Mouse (Mus musculus) spleen, adult 12 weeks (tissue): Measurements from ENCODE around the gene Tpsg1.

Experiments used
- DNase-seq: peaks from one replicate; pipeline ENCODE4 v3.0.0; 2022; ENCODE audit warnings: low spot score

Gene Tpsg1

DNA sequence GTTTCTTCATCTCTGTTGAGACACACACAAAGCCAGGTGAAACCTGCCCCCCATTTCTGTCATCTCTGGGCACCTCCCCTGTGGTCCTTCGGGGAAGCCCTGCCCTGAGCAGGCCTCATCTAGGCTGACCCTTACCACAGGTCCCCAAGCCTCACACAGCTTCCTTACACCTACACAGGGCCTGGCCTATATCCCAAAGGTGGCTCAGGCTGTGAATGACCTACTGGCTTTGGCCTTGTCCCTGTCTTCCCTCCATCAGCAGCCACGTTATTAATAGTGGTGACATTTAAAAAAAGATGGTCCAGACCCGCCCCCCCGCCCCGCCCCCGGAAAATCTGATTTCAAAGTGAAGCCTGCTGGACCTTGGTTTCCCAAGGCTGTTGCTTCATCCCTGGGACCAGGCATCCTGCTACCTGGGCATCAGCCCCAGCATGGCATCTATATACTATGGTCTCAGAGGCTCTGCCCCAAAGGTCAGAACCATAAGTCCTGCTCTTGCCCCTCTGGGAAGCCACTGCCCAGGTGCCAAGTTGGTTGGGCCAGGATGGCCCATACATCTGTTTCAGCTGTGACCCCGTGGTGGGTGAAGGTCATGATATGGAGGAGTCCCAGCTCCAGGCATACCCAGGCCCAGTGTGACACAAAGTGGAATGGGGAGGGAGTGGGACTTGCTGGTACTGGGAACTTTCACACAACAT lies 39.4 kb downstream of the Tpsg1 start:
- no peak for DNase-seq

DNA sequence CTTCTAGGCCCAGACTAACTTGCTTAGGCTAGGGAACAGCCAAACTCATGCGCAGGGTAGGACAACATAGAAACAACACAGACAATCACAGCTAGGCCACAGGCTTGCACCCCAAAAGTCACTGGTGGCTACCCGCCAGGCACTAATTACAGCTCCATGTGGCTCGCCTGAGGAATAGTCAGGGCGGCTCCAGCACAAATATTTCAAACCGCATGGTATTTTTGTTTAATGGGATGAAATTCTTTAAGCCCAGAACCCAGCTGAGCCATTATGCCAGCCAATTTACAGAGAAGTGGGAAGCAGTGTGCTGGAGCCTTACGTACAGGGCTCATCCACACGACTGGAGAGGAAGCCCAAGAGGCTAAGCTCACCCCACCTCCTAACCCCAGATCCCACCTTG lies 40.5 kb downstream of the Tpsg1 start:
- DNase-seq = no peak

DNA sequence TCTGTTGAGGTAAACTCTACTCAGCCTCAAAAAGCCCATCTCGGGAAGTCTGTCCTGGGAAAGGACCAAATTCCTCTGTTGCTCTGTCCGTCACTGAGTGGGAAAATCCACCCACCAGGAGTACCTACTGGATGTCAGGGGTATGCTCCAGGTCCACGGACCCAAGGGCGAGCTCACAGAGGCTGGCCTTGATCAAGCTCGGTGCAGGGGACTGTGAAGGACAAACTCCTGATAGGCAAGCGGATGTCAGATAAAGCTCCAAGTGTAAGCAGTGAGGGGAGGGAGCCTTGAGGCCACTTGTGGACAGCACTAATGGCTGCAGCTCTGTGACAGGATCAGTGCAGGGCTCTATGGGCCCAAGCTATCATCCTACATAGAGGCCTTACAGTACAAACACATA lies 41.1 kb downstream of the Tpsg1 start:
- DNase-seq = no peak

DNA sequence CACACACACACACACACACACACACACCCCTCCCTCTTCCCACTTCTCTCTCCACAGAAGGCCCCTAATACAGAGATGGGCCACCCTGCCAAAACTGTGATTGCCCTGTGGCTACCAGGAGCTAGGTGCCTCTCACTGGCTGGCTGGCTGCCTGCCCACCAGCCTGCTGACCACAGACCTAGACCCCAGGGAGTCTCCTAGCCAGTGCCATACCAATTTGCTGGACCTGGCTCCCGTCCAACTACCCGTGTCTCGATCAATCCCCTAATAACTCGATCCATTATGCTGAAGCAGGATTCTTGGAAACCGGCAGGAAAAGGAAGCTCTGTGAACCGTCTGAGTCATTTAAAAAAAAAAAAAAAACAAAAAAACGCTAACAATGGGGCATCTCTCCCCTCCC lies 41.7 kb downstream of the Tpsg1 start:
- no peak for DNase-seq

DNA sequence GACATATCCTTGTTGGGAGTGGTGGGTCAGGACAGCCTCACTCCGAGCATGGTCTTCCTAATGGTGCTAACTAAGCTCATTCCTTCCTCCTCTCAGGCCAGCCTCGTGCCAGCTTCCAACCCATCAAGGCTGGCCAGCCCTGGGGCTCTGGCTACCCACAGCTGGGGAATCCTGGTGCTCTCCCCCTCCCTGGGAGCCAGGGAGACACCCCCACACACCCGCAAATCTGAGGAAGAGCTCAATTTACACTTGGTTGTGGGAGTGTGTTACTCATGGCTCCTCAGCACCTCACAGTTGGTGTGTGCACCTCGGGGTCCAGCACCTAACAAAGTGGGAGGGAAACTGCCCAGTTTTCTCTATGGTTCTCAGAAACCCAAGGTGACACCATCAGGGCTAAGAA lies 42.2 kb downstream of the Tpsg1 start:
- DNase-seq = no peak

DNA sequence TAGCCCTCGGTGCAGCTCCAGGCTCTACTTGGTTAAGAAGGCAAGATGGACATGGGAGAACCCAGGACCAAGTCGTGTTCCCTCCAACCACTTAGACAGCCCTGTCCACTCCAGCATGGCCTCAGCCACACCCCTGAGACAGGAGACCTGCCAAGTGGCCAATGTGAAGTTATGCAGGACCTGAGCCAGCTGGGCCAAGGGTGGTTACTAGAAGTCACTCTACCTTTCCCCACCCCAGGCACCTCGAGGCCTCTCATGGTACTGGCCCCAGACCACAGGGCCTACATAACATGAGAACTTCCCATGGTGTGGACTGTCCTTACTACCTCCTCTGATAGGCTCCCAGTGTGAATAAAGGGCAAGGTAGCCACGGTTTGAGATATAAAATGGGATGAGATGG lies 45.1 kb downstream of the Tpsg1 start:
- no peak for DNase-seq

DNA sequence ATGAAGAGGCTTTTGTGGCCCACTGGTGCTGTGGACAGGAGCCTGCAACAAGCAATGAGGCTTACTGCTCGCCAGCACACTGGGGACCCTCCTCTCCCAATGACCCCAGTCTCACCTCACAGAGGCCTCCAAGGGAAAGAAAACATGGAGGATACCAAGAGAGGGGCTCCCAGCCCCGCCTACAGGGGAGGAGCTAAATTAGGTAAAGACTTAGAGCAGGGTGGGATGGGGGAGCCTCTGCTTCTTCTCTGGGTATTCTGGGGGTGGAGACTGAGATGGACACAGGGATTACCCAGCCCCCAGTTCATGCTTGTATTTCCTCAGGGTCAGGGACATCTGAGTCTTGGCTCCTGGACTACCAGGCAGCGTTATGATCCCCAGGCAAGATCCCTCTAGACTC lies 45.8 kb downstream of the Tpsg1 start:
- no peak for DNase-seq

DNA sequence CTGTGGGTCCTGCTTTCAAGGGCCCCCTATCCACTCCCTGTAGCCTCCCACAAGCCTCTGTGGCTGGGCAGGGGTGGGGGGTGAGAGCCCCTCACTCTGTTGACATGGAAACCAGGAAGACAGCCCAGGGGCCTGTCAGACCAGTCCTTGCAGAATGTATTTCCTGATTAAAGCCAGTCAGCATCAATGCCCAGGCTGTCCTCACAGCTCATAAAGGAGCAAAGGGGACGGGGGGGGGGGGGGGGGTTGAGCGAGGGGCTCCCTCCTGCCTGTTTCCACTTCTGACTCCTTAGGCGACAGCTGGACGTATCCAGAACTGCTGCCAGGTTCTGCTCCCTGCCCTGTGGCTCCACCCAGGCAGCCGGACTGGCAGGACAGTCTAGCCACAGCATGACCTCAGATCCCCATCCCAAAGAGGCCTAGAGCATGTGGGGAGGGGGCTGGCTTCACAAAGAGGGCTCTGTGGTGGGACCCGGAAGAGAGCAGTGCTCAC lies 46.4 kb downstream of the Tpsg1 start:
- DNase-seq = no peak

DNA sequence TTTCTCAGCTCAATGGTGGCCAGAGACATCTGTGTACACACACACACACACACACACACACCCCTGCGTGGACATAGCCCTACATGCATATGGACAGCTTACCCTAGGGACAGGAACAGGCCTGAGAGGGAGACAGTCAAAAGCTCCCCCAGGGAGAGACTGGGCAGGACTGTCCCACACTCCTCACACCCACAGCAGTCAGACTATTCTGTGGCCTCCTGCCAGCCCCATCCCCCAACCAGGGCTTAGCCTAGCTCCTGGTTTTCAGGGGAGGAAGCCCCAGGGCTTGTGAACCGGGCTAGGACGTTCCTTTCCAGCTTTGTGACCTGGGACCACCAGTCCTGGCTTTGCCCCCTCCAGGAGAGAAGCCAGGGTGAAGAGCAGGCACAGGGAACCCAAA lies 47.1 kb downstream of the Tpsg1 start:
- no peak for DNase-seq

DNA sequence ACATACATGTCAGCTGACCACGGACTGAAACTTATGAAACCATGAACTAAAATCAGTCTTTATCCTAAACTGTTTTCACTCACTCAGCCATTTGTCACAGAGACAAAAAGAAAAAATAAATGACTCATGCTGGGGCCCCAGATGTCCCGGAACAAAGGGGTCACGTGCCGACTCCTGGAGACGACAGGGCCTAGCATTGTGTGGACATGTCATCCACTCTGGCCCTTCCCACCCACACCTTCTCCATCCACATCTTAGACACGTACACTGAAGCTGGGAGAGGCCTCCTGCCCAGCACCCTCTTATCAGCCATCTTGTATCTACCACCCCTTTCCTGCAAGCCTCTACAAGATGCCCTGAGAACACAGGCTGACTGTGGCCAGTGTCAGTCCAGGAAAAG lies 48.9 kb downstream of the Tpsg1 start:
- DNase-seq = no peak

DNA sequence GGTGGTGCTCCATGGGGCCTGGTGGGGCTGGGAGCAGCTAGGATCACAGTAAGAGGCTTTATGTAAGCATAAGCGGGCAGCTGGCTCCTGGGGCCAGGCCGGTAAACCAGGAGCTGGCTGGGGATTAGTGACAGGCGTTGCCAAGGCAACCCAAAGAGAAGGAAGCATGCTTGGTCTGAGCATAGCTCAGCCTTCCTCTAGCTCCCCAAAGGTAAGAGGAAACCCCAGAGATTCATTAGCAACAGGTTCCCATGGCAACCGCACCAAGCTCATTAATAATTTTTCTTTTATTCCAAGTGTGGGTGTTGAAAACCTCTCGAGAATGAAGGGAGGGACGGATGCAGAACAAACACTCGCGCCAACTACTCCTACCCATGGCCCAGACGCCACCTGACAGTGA lies 49.9 kb downstream of the Tpsg1 start:
- DNase-seq = no peak

DNA sequence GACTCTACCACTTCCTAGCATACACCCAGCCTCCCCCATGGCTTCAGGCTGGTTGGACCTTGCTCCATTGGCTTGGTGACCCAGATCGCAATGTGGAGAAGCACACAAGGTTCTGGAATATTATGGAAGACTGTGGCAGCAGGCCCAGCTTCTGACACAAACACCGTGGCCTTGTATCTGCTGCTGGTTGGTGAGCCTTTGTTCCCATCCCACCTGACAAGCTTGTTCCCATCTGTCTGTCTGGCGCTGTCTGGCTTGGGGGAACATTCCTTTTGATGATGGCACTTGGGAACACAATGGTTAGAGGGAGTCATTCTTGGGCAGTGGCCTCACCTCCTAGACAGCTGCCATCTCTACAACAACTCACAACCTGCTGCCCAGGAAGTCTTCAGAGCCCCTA lies 51.9 kb downstream of the Tpsg1 start:
- no peak for DNase-seq
